Mouse (Mus musculus): ENCODE data around the gene Arhgap9. TPM values are rescaled to one million over a fixed set of nuclear protein-coding genes. Genes with fewer than 3 reads are reported as not detected.

The Arhgap9 gene
- total RNA-seq (2015; ENCODE audit: low replicate concordance): 18.0 and 18.9 TPM in 2 replicates
- total RNA-seq (2017; ENCODE audit: low replicate concordance): 6.4 and 15.4 TPM in 2 replicates

- no peak for ATAC-seq (replicated peaks; ENCODE audit: low FRiP score, poor library complexity, severe bottlenecking)
Measured at GRCm38 (mm10) chr10:127321621-127322020, at the start of gene Arhgap9. Gene Arhgap9 (plus strand): TSS chr10:127321964.

- no peak for ATAC-seq (replicated peaks; ENCODE audit: low FRiP score, poor library complexity, severe bottlenecking)
Measured at GRCm38 (mm10) chr10:127272371-127272770, 49.4 kb upstream of the Arhgap9 start.

DNA sequence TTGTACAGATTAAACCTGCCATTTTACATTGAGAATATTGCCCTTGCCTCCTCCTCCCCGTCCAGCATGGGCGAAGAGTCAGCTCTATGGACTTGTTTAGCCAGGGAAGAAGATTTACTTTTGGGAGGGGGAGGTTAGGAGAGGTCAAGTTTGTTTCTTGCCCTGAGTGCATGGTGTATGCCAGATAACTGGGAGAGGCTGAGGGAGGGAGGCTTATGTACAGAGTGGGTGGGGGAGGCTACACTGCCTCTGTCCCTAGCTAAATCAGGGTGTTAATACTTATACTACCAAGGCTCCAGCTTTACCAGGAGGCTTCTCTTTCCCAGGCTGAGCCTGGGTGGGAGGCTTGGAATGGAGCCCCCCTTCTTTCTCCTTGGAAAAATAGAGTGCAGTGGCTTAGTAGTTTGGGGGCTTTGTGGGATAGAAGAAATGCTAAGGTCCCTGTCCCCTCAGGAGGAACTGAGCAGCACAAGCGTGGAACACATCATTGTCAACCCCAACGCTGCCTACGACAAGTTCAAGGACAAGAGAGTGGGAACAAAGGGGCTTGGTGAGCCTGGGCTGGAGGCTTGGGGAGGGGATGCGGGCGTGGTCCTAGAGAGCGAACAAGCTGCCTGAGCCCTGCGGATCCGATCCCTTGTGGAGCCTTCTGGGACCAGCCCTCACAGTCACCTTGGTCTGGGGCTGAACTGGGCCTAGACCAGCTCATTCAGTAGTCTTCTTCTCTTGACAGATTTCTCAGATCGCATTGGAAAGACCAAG, 47.3 kb upstream of the Arhgap9 start:
- no peak for ATAC-seq (replicated peaks; ENCODE audit: low FRiP score, poor library complexity, severe bottlenecking)

DNA sequence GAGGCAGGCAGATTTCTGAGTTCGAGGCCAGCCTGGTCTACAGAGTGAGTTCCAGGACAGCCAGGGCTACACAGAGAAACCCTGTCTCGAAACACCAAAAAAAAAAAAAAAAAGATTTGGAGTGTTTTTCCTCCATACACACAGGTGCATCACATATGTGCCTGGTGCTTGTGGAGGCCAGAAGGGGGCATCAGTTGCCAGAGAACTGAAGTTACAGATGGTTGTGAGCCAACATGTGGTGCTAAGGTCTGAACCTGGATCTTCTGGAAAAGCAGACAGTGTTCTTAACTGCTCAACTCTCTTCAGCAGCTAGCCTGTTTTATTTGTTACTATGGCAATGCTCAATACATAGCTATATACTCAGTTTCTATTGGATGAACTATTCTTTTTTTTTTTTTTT, 42.0 kb upstream of the Arhgap9 start:
- no peak for ATAC-seq (replicated peaks; ENCODE audit: low FRiP score, poor library complexity, severe bottlenecking)

- ATAC-seq (replicated peaks; ENCODE audit: low FRiP score, poor library complexity, severe bottlenecking): no peak
Measured at GRCm38 (mm10) chr10:127281316-127281715, 40.4 kb upstream of the Arhgap9 start.

- no peak for ATAC-seq (replicated peaks; ENCODE audit: low FRiP score, poor library complexity, severe bottlenecking)
Measured at GRCm38 (mm10) chr10:127282620-127283215, 39.0 kb upstream of the Arhgap9 start.

GRCm38 (mm10) chr10:127284105-127284622, 37.6 kb upstream of the Arhgap9 start:
- ATAC-seq (replicated peaks; ENCODE audit: low FRiP score, poor library complexity, severe bottlenecking): no peak

DNA sequence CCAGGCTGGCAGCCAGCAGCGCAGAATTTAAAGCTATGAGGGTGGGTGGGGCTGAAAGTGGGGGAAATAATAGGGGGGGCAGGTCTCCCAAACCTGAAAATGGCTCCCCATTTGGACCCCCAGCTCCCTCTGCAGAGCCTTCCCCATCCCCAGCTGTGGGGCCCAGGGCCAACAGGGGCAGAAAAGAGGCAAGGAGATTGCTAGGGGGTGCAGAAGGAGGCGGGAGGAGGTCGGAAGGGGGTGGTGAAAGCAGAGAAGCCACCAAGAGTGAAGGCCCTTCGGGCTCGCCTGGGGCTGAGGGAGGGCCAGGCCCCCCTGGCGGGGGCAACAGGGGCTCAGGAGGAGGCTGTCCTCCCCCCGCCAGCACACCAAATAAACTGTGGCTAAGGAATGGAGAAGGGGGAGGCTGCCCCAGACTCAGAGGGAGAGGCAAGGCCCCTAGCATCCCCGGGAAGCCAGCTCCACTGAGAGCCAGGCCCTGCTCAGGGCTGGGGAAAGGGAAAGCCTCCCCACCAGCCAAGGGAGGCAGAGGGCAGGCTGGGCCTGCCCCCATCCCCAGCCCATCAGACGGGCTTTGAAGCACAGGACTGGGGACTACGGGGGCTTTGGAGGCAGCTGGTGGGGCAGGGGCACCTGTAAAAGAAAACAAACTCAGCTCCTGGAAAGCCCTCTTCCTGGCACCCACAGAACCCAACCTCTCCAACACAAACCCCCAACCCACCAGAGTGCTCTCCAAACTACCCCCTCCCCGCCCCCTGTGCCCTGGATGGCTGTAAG, 36.9 kb upstream of the Arhgap9 start:
- no peak for ATAC-seq (replicated peaks; ENCODE audit: low FRiP score, poor library complexity, severe bottlenecking)

GRCm38 (mm10) chr10:127285644-127286043, 36.1 kb upstream of the Arhgap9 start:
- no peak for ATAC-seq (replicated peaks; ENCODE audit: low FRiP score, poor library complexity, severe bottlenecking)

DNA sequence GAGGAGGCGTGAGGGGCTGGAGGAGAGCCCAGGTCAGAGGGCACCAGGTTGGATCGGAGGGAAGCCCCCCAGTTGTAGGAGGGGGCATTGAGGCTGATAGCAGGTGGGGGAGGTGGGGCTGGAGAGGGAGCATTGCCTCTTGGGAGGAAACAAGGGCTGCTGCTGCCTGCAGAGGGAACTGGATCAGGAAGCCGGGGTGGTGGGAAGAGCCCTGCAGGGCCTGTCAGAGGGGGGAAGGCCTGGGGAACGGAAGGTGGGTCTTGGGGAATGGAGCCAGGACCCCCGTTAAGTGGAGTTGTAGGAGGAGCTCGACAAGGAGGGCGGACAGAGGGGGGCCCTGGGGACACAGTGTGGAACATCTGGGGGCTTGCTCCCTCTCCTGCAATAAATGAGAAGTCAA, 35.6 kb upstream of the Arhgap9 start:
- no peak for ATAC-seq (replicated peaks; ENCODE audit: low FRiP score, poor library complexity, severe bottlenecking)

DNA sequence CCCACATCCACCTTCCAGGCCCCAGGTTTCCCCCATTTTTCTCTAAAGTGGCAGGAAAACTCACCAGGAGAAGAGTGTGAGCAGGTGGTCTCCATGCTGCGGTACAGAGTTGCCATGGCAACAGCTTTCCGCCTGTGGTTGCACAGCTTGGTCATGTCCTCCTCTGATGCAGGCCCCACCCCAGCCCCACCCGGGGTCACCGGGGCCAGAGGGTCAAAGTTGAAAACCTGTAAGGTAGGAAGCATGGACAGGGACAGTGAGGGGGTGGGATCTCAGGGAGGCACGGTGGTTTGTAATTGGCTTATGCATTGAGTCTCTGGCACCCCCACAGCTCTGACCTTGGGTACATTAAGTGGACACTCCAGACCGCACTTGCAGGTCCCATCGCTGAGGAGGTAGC, 35.0 kb upstream of the Arhgap9 start:
- no peak for ATAC-seq (replicated peaks; ENCODE audit: low FRiP score, poor library complexity, severe bottlenecking)

- ATAC-seq (replicated peaks; ENCODE audit: low FRiP score, poor library complexity, severe bottlenecking): no peak
Measured at GRCm38 (mm10) chr10:127287271-127287935, 34.4 kb upstream of the Arhgap9 start.

DNA sequence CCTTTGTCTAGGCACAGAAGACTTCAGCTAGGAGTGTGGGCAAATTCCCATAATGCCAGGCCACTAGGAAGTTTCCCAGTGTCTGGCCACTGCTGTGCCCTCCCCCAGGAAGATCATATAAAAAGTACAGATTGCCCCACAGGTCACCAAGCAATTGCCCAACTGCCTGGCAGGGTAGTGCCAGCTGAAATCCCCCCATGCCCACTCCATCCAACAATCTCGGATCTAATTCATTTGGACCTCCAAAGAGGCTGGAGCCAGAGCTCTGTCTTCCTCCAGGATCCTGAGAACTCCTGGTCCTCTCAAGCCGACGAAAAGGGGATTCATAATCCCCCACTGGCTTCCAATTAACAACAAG, 33.8 kb upstream of the Arhgap9 start:
- no peak for ATAC-seq (replicated peaks; ENCODE audit: low FRiP score, poor library complexity, severe bottlenecking)

- no peak for ATAC-seq (replicated peaks; ENCODE audit: low FRiP score, poor library complexity, severe bottlenecking)
Measured at GRCm38 (mm10) chr10:127288328-127288799, 33.4 kb upstream of the Arhgap9 start.

GRCm38 (mm10) chr10:127288800-127289572, 32.8 kb upstream of the Arhgap9 start, which contains the start of gene Mbd6:
Gene Mbd6 (minus strand): TSS chr10:127289018.
- ATAC-seq (replicated peaks; ENCODE audit: low FRiP score, poor library complexity, severe bottlenecking): peak; percentile 47

GRCm38 (mm10) chr10:127289573-127290191, 32.1 kb upstream of the Arhgap9 start:
- peak; percentile 44 for ATAC-seq (replicated peaks; ENCODE audit: low FRiP score, poor library complexity, severe bottlenecking)

GRCm38 (mm10) chr10:127290307-127290929, 31.3 kb upstream of the Arhgap9 start:
- ATAC-seq (replicated peaks; ENCODE audit: low FRiP score, poor library complexity, severe bottlenecking): peak; percentile 74
